Mouse (Mus musculus) CH12.LX (cell line): ENCODE measurements around the gene Mgat3.

ENCODE experiments used
- CHD2 ChIP-seq: IDR thresholded peaks from 2 replicates; pipeline ENCODE4 v1.6.1; 2011; ENCODE audit warnings: low read length, improper control_type of control experiment
- POLR2A ChIP-seq: IDR thresholded peaks from 2 replicates; pipeline ENCODE4 v1.6.1; 2011; ENCODE audit warnings: low read depth, mild to moderate bottlenecking, improper control_type of control experiment, low read length

DNA sequence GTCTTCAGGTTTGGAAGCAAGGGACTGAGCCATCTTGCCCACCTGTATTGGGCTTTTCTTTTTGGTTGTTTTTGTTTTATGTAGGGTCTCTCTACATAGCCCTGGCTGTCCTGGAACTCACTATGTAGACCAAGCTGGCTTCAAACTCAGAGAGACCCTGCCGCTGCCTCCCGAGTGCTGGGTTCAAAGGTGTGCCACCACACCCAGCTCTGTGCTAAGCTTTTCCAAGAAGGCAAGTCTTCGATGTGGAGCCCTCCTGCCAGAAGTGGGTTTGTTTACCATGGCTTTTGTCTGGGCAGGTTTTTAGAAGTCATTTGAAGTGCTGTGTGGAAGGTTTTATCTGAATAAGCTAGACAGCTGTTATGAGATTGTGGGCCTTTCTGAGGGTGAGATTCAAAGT is 32.6 kb upstream of the Mgat3 start:
- TF ChIP-seq CHD2, result no peak
- TF ChIP-seq POLR2A, result no peak
